Mouse (Mus musculus): ENCODE measurements around the gene Grifin. TPM values are rescaled to one million over a fixed set of nuclear protein-coding genes. Genes with fewer than 3 reads are reported as not detected.

Gene Grifin
- polyA plus RNA-seq, 1 experiment from 2014 or later = not detected

GRCm38 (mm10) chr5:140602540-140602939 is 37.7 kb upstream of the Grifin start:
- WGBS (ENCODE audit: missing documents) = 94% methylated on average over 2 of the region's 2 CpGs
- H3K79me2 ChIP-seq (ENCODE audit: inconsistent target) = peaks cover 2% of the 10 kb centered on the region
- H3K27ac ChIP-seq = no peak overlapping the region
- no peaks in the 10 kb centered on the region for H3K36me3 ChIP-seq (ENCODE audit: inconsistent target)
- H3K4me3 ChIP-seq (ENCODE audit: inconsistent target) = no peak overlapping the region

DNA sequence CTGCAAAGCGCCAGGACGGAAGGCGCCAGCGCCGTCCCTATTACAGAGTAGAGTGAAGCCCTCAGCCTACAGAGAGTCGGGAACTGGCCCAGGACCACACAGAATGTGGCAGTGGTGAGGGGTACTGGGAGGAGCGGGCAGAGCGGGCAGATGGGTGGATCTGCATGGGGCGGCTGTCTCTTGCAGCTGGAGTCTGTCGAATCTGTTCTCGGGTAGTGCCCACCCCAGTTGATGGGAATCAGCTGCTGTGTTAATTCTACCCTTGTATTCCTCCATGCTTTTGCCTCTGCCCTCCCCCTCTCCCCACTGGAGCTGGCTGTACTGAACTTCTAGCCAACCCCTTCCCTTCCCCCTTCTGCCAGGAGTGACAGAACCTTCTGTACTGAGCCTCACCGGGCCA is 36.8 kb upstream of the Grifin start:
- Histone ChIP-seq H3K79me2 (ENCODE audit: inconsistent target) (no peaks in the 10 kb centered on the region), H3K36me3 (ENCODE audit: inconsistent target) (no peaks in the 10 kb centered on the region), H3K27ac (no peak overlapping the region), H3K4me3 (ENCODE audit: inconsistent target) (no peak overlapping the region)
- WGBS (ENCODE audit: missing documents) = 91% methylated on average over 9 of the region's 12 CpGs

GRCm38 (mm10) chr5:140599939-140600338 is 35.1 kb upstream of the Grifin start:
- no peak overlapping the region for H3K4me3 ChIP-seq (ENCODE audit: inconsistent target)
- H3K36me3 ChIP-seq (ENCODE audit: inconsistent target) = no peaks in the 10 kb centered on the region
- no peak overlapping the region for H3K27ac ChIP-seq
- no peaks in the 10 kb centered on the region for H3K79me2 ChIP-seq (ENCODE audit: inconsistent target)
- WGBS (ENCODE audit: missing documents) = 87% methylated on average over 5 of the region's 5 CpGs

- H3K36me3 ChIP-seq (ENCODE audit: inconsistent target) = no peaks in the 10 kb centered on the region
- no peak overlapping the region for H3K27ac ChIP-seq
- no peak overlapping the region for H3K4me3 ChIP-seq (ENCODE audit: inconsistent target)
- H3K79me2 ChIP-seq (ENCODE audit: inconsistent target) = no peaks in the 10 kb centered on the region
- 74% methylated on average over 4 of the region's 4 CpGs for WGBS (ENCODE audit: missing documents)
These were observed 32.9 kb upstream of the Grifin start for GRCm38 (mm10) chr5:140597787-140598186.

- H3K36me3 ChIP-seq (ENCODE audit: inconsistent target) = no peaks in the 10 kb centered on the region
- no peaks in the 10 kb centered on the region for H3K79me2 ChIP-seq (ENCODE audit: inconsistent target)
- no peak overlapping the region for H3K27ac ChIP-seq
- 20% methylated on average over 18 of the region's 18 CpGs for WGBS (ENCODE audit: missing documents)
- no peak overlapping the region for H3K4me3 ChIP-seq (ENCODE audit: inconsistent target)
These were observed 32.2 kb upstream of the Grifin start for GRCm38 (mm10) chr5:140596927-140597588.

GRCm38 (mm10) chr5:140596426-140596825 is 31.6 kb upstream of the Grifin start:
- Histone ChIP-seq H3K27ac (no peak overlapping the region), H3K79me2 (ENCODE audit: inconsistent target) (no peaks in the 10 kb centered on the region), H3K4me3 (ENCODE audit: inconsistent target) (no peak overlapping the region), H3K36me3 (ENCODE audit: inconsistent target) (no peaks in the 10 kb centered on the region)
- WGBS (ENCODE audit: missing documents) = 45% methylated on average over 3 of the region's 3 CpGs

- Histone ChIP-seq H3K79me2 (ENCODE audit: inconsistent target) (no peaks in the 10 kb centered on the region), H3K36me3 (ENCODE audit: inconsistent target) (no peaks in the 10 kb centered on the region), H3K27ac (no peak overlapping the region), H3K4me3 (ENCODE audit: inconsistent target) (no peak overlapping the region)
- 71% methylated on average over 5 of the region's 5 CpGs for WGBS (ENCODE audit: missing documents)
These were observed 30.0 kb upstream of the Grifin start for GRCm38 (mm10) chr5:140594846-140595245.

DNA sequence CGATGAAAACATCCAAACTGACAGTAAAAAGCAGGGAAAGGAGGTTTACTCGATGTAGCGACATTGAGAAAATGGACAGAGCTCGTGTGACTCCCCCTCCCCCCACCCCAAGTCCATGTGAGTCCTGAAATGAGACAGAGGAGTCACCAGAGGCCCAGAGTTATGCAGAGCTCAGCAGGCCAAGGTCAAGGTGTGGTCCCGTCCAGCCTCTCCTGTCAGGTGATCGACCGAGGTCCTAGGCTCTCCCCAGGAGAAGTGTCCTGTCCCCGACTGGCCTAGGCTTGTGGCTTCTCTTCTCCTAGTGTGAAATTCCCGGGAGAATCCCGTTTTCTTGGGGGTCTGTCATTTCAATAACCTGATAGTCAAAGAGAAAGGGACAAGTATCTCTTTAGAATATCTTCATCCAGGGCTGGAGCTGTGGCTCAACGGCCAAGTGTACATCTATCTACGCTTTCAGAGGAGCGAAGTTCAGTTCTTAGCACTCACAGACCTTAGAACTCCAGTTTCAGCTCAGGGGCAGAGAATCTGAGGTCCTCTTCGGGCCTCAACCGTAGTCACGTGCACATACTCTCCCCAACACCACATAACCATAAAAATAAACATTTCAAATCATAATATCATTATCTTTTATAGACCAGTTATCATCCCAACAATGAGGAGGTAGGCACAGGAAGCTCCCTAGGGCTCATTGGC is 24.4 kb upstream of the Grifin start:
- Histone ChIP-seq H3K36me3 (ENCODE audit: inconsistent target) (no peaks in the 10 kb centered on the region), H3K79me2 (ENCODE audit: inconsistent target) (no peaks in the 10 kb centered on the region), H3K27ac (no peak overlapping the region), H3K4me3 (ENCODE audit: inconsistent target) (no peak overlapping the region)
- WGBS (ENCODE audit: missing documents) = 93% methylated on average over 16 of the region's 16 CpGs

- no peak overlapping the region for H3K27ac ChIP-seq
- H3K36me3 ChIP-seq (ENCODE audit: inconsistent target) = no peaks in the 10 kb centered on the region
- H3K79me2 ChIP-seq (ENCODE audit: inconsistent target) = no peaks in the 10 kb centered on the region
- H3K4me3 ChIP-seq (ENCODE audit: inconsistent target) = no peak overlapping the region
- WGBS (ENCODE audit: missing documents) = 94% methylated on average over 6 of the region's 6 CpGs
These were observed 19.0 kb upstream of the Grifin start for GRCm38 (mm10) chr5:140583732-140584368.

- 86% methylated on average over 8 of the region's 8 CpGs for WGBS (ENCODE audit: missing documents)
- Histone ChIP-seq H3K27ac (no peak overlapping the region), H3K36me3 (ENCODE audit: inconsistent target) (no peaks in the 10 kb centered on the region), H3K79me2 (ENCODE audit: inconsistent target) (no peaks in the 10 kb centered on the region), H3K4me3 (ENCODE audit: inconsistent target) (no peak overlapping the region)
These were observed 18.3 kb upstream of the Grifin start for GRCm38 (mm10) chr5:140582995-140583731.

DNA sequence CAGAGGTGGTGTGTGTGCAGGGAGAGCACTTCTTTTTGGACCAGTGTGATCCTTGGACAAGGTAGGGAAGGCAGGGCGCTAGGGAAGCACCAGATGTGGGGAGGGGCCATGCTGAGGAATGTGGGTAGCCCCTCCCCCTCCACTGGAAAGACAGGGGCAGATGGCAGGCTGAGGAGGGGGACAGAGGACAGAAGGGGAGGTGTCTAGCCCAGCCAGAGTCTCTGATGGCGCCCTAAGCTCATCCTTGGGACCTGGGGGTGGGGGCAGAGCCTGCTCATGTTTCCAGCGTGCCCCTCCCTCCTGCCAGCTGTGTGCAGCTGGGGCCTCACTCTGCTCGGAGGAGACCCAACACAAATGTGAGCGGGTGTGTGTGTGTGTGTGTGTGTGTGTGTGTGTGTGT is 16.7 kb upstream of the Grifin start:
- Histone ChIP-seq H3K79me2 (ENCODE audit: inconsistent target) (no peaks in the 10 kb centered on the region), H3K27ac (no peak overlapping the region), H3K4me3 (ENCODE audit: inconsistent target) (no peak overlapping the region), H3K36me3 (ENCODE audit: inconsistent target) (no peaks in the 10 kb centered on the region)
- 80% methylated on average over 3 of the region's 5 CpGs for WGBS (ENCODE audit: missing documents)

- Histone ChIP-seq H3K4me3 (ENCODE audit: inconsistent target) (no peak overlapping the region), H3K27ac (no peak overlapping the region), H3K79me2 (ENCODE audit: inconsistent target) (no peaks in the 10 kb centered on the region), H3K36me3 (ENCODE audit: inconsistent target) (no peaks in the 10 kb centered on the region)
- 92% methylated on average over 6 of the region's 6 CpGs for WGBS (ENCODE audit: missing documents)
These were observed 14.9 kb upstream of the Grifin start for GRCm38 (mm10) chr5:140579771-140580170.

- Histone ChIP-seq H3K27ac (no peak overlapping the region), H3K4me3 (ENCODE audit: inconsistent target) (no peak overlapping the region), H3K36me3 (ENCODE audit: inconsistent target) (no peaks in the 10 kb centered on the region), H3K79me2 (ENCODE audit: inconsistent target) (no peaks in the 10 kb centered on the region)
- WGBS (ENCODE audit: missing documents) = 98% methylated on average over 9 of the region's 9 CpGs
These were observed 14.3 kb upstream of the Grifin start for GRCm38 (mm10) chr5:140579221-140579620.

DNA sequence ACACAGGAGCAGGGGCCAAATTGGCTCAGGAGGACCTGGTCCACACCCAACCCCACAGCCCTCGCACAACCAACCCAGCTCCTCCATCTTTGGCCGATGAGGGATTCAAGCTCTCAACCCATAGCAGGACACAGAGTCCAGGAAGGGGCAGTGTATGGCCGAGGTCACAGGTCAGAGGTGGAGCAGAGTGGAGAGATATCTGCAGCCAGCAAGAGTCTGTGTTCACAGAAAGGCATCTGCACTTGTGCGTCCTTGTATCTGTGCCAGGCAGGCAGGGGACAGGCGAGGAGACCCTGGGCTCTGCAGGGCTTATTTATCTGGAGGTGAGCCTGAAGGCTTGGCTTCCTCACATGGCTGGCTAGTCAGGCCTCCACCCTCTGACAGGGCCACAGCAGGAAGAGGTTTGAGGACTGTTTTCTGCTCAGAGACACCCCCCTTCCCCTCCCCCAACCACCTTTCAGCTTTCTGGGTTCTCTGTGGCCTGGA is 10.6 kb upstream of the Grifin start:
- 63% methylated on average over 5 of the region's 5 CpGs for WGBS (ENCODE audit: missing documents)
- H3K36me3 ChIP-seq (ENCODE audit: inconsistent target) = no peaks in the 10 kb centered on the region
- H3K79me2 ChIP-seq (ENCODE audit: inconsistent target) = no peaks in the 10 kb centered on the region
- no peak overlapping the region for H3K4me3 ChIP-seq (ENCODE audit: inconsistent target)
- no peak overlapping the region for H3K27ac ChIP-seq

Measured in macrophage (primary cell).